Mouse (Mus musculus) stomach, embryonic 15.5 days (tissue): ENCODE data around the gene Hgd. TPM values are rescaled to one million over a fixed set of nuclear protein-coding genes. Genes with fewer than 3 reads are reported as not detected.

Experiments used
- ATAC-seq: fragments of 200-750 bp; cut with Nextera tagmentation; 2 replicates; pipeline ENCODE4 v1.8.0; 2017; ENCODE audit warnings: low read depth, moderate number of reproducible peaks, moderate TSS enrichment; ENCODE audit not compliant: insufficient read depth, low FRiP score
- H3K27ac ChIP-seq: fragments of 300-500 bp; sonication (generic); 2 replicates; pipeline ENCODE4 v1.5.1; 2015; ENCODE audit warnings: mild to moderate bottlenecking, inconsistent platforms
- H3K27me3 ChIP-seq: fragments of 300-500 bp; sonication (generic); replicated peaks from 2 replicates; pipeline ENCODE4 v1.6.1; 2015; ENCODE audit warnings: inconsistent platforms
- H3K36me3 ChIP-seq: fragments of 300-500 bp; sonication (generic); 2 replicates; pipeline ENCODE4 v1.6.1; 2015; ENCODE audit warnings: inconsistent platforms
- H3K4me1 ChIP-seq: fragments of 300-500 bp; sonication (generic); 2 replicates; pipeline ENCODE4 v1.6.1; 2015; ENCODE audit warnings: inconsistent platforms
- H3K4me2 ChIP-seq: fragments of 300-500 bp; sonication (generic); 2 replicates; pipeline ENCODE4 v1.6.1; 2015; ENCODE audit warnings: mild to moderate bottlenecking, inconsistent platforms
- H3K4me3 ChIP-seq: fragments of 300-500 bp; sonication (generic); replicated peaks from 2 replicates; pipeline ENCODE4 v1.5.1; 2015; ENCODE audit warnings: inconsistent platforms
- H3K9ac ChIP-seq: fragments of 300-500 bp; sonication (generic); 2 replicates; pipeline ENCODE4 v1.6.1; 2015; ENCODE audit warnings: inconsistent platforms
- H3K9me3 ChIP-seq: fragments of 300-500 bp; sonication (generic); 2 replicates; pipeline ENCODE4 v1.6.1; 2016; ENCODE audit warnings: inconsistent platforms
- WGBS: fragments of 180-500 bp; shearing (Covaris S2); methylation state at CpG from one replicate; pipeline ENCODE4 v1.1.7; 2015; 5-methylcytosine and 5-hydroxymethylcytosine counted together
- polyA plus RNA-seq: library from polyadenylated mRNA; unstranded; fragments of >200 nt; fragmentation: Nextera tagmentation; extraction: Ambion mirVana; gene quantifications from 2 replicates; pipeline ENCODE4 v1.2.1, GENCODE M21; 2015

The Hgd gene
- polyA plus RNA-seq, result 2.1 and 3.4 TPM in 2 replicates

- Histone ChIP-seq H3K36me3 (no peaks in the 10 kb centered on the region), H3K4me1 (0 out of 2 replicates have a peak, but pooled peaks cover 10% of the 10 kb centered on the region), H3K27me3 (no peaks in the 10 kb centered on the region), H3K27ac (no peak within 1 kb of the TSS), H3K9me3 (no peaks in the 10 kb centered on the region), H3K4me3 (no peak within 1 kb of the TSS), H3K9ac (no peak within 1 kb of the TSS), H3K4me2 (no peak within 1 kb of the TSS)
- ATAC-seq, result no peak
- 50% methylated on average over 4 of the region's 4 CpGs for WGBS
Measured at GRCm38 (mm10) chr16:37579994-37580393, at the start of gene Hgd. TSS of gene Hgd (plus strand) at chr16:37580153.

- no peak for ATAC-seq
- H3K27me3 ChIP-seq, result no peaks in the 10 kb centered on the region
- H3K36me3 ChIP-seq, result no peaks in the 10 kb centered on the region
- no peaks in the 10 kb centered on the region for H3K4me1 ChIP-seq
- H3K9ac ChIP-seq, result no peak overlapping the region
- no peak overlapping the region for H3K4me2 ChIP-seq
- H3K4me3 ChIP-seq, result no peak overlapping the region
- H3K27ac ChIP-seq, result no peak overlapping the region
- H3K9me3 ChIP-seq, result no peaks in the 10 kb centered on the region
- 91% methylated on average over 6 of the region's 6 CpGs for WGBS
Measured at GRCm38 (mm10) chr16:37530170-37530569, 49.8 kb upstream of the Hgd start.

- H3K4me3 ChIP-seq, result no peak overlapping the region
- H3K9ac ChIP-seq, result no peak overlapping the region
- no peak overlapping the region for H3K27ac ChIP-seq
- no peak for ATAC-seq
- H3K4me2 ChIP-seq, result no peak overlapping the region
- H3K9me3 ChIP-seq, result no peaks in the 10 kb centered on the region
- WGBS, result 95% methylated on average over 1 of the region's 1 CpGs
- no peaks in the 10 kb centered on the region for H3K4me1 ChIP-seq
- no peaks in the 10 kb centered on the region for H3K27me3 ChIP-seq
- H3K36me3 ChIP-seq, result no peaks in the 10 kb centered on the region
Measured at GRCm38 (mm10) chr16:37532046-37532445, 47.9 kb upstream of the Hgd start.

GRCm38 (mm10) chr16:37533369-37534068 is 46.4 kb upstream of the Hgd start:
- H3K27ac ChIP-seq, result no peak overlapping the region
- H3K36me3 ChIP-seq, result no peaks in the 10 kb centered on the region
- H3K9ac ChIP-seq, result no peak overlapping the region
- H3K9me3 ChIP-seq, result no peaks in the 10 kb centered on the region
- no peak for ATAC-seq
- peaks cover 4% of the 10 kb centered on the region; the same call in 1 of the 2 replicates for H3K4me1 ChIP-seq
- H3K4me3 ChIP-seq, result no peak overlapping the region
- H3K4me2 ChIP-seq, result no peak overlapping the region
- WGBS, result 83% methylated on average over 8 of the region's 8 CpGs
- H3K27me3 ChIP-seq, result no peaks in the 10 kb centered on the region

GRCm38 (mm10) chr16:37539240-37539610 is 40.7 kb upstream of the Hgd start:
- Histone ChIP-seq H3K9me3 (no peaks in the 10 kb centered on the region), H3K4me1 (peaks cover 14% of the 10 kb centered on the region), H3K36me3 (no peaks in the 10 kb centered on the region), H3K27ac (peak overlapping the region; percentile 89; the same call in 1 of the 2 replicates), H3K9ac (peak overlapping the region; percentile 82), H3K4me2 (peak overlapping the region; percentile 65), H3K4me3 (peak overlapping the region; percentile 83), H3K27me3 (no peaks in the 10 kb centered on the region)
- WGBS, result under 1% methylated on average over 22 of the region's 22 CpGs
- peak; percentile 25; the same call in 1 of the 2 replicates for ATAC-seq

GRCm38 (mm10) chr16:37539611-37540580 is 40.1 kb upstream of the Hgd start, which contains the start of the genes Gtf2e1 and Rabl3:
TSS of gene Gtf2e1 (minus strand) at chr16:37539789.
TSS of gene Rabl3 (plus strand) at chr16:37539885.
- Histone ChIP-seq H3K27me3 (no peaks in the 10 kb centered on the region), H3K9me3 (no peaks in the 10 kb centered on the region), H3K27ac (peak within 1 kb of the TSS; percentile 89), H3K36me3 (no peaks in the 10 kb centered on the region), H3K4me1 (peaks cover 14% of the 10 kb centered on the region), H3K4me3 (peak within 1 kb of the TSS; percentile 83), H3K4me2 (peak within 1 kb of the TSS; percentile 65), H3K9ac (peak within 1 kb of the TSS; percentile 82)
- ATAC-seq, result peak; percentile 100
- WGBS, result 2% methylated on average over 41 of the region's 41 CpGs

- Histone ChIP-seq H3K9me3 (no peaks in the 10 kb centered on the region), H3K4me3 (peak overlapping the region; percentile 83), H3K36me3 (no peaks in the 10 kb centered on the region), H3K27ac (no peak overlapping the region), H3K27me3 (no peaks in the 10 kb centered on the region), H3K4me1 (peaks cover 14% of the 10 kb centered on the region), H3K9ac (no peak overlapping the region), H3K4me2 (peak overlapping the region; percentile 63)
- WGBS, result 86% methylated on average over 6 of the region's 6 CpGs
- ATAC-seq, result no peak
Measured at GRCm38 (mm10) chr16:37540776-37541175, 39.2 kb upstream of the Hgd start.

GRCm38 (mm10) chr16:37546312-37546711 is 33.6 kb upstream of the Hgd start:
- 75% methylated on average over 5 of the region's 5 CpGs for WGBS
- ATAC-seq, result no peak
- H3K9ac ChIP-seq, result no peak overlapping the region
- H3K4me3 ChIP-seq, result no peak overlapping the region
- H3K9me3 ChIP-seq, result no peaks in the 10 kb centered on the region
- no peak overlapping the region for H3K27ac ChIP-seq
- no peaks in the 10 kb centered on the region for H3K36me3 ChIP-seq
- H3K4me1 ChIP-seq, result no peaks in the 10 kb centered on the region
- H3K4me2 ChIP-seq, result no peak overlapping the region
- H3K27me3 ChIP-seq, result no peaks in the 10 kb centered on the region

GRCm38 (mm10) chr16:37550266-37550665 is 29.7 kb upstream of the Hgd start:
- no peak overlapping the region for H3K9ac ChIP-seq
- no peaks in the 10 kb centered on the region for H3K36me3 ChIP-seq
- no peak for ATAC-seq
- H3K4me3 ChIP-seq, result no peak overlapping the region
- no peaks in the 10 kb centered on the region for H3K27me3 ChIP-seq
- no peaks in the 10 kb centered on the region for H3K4me1 ChIP-seq
- WGBS, result 61% methylated on average over 3 of the region's 3 CpGs
- no peak overlapping the region for H3K27ac ChIP-seq
- H3K4me2 ChIP-seq, result no peak overlapping the region
- H3K9me3 ChIP-seq, result no peaks in the 10 kb centered on the region

- Histone ChIP-seq H3K27me3 (no peaks in the 10 kb centered on the region), H3K9me3 (no peaks in the 10 kb centered on the region), H3K27ac (no peak overlapping the region), H3K4me3 (no peak overlapping the region), H3K9ac (no peak overlapping the region), H3K4me2 (no peak overlapping the region), H3K4me1 (no peaks in the 10 kb centered on the region), H3K36me3 (no peaks in the 10 kb centered on the region)
- ATAC-seq, result no peak
- 85% methylated on average over 2 of the region's 2 CpGs for WGBS
Measured at GRCm38 (mm10) chr16:37550981-37551380, 29.0 kb upstream of the Hgd start.

GRCm38 (mm10) chr16:37552824-37553223 is 27.1 kb upstream of the Hgd start:
- ATAC-seq, result no peak
- H3K4me2 ChIP-seq, result no peak overlapping the region
- no peaks in the 10 kb centered on the region for H3K27me3 ChIP-seq
- H3K36me3 ChIP-seq, result 0 out of 2 replicates have a peak, but pooled peaks cover 4% of the 10 kb centered on the region
- H3K9ac ChIP-seq, result no peak overlapping the region
- H3K9me3 ChIP-seq, result no peaks in the 10 kb centered on the region
- H3K4me1 ChIP-seq, result no peaks in the 10 kb centered on the region
- 86% methylated on average over 3 of the region's 3 CpGs for WGBS
- no peak overlapping the region for H3K4me3 ChIP-seq
- H3K27ac ChIP-seq, result no peak overlapping the region

- H3K4me1 ChIP-seq, result no peaks in the 10 kb centered on the region
- no peak overlapping the region for H3K4me2 ChIP-seq
- no peak for ATAC-seq
- H3K9ac ChIP-seq, result no peak overlapping the region
- no peak overlapping the region for H3K4me3 ChIP-seq
- no peaks in the 10 kb centered on the region for H3K9me3 ChIP-seq
- H3K36me3 ChIP-seq, result 0 out of 2 replicates have a peak, but pooled peaks cover 4% of the 10 kb centered on the region
- no peaks in the 10 kb centered on the region for H3K27me3 ChIP-seq
- H3K27ac ChIP-seq, result no peak overlapping the region
- WGBS, result 86% methylated on average over 6 of the region's 6 CpGs
Measured at GRCm38 (mm10) chr16:37562414-37562813, 17.5 kb upstream of the Hgd start.
